ENCODE assay signal across 26 mouse cellular contexts in genomic region chr19:56714661-56715170, GRCm38 (mm10). TPM values are rescaled to one million over a fixed set of nuclear protein-coding genes. Genes with fewer than 3 reads are reported as not detected.
A peak's percentile ranks its signal among the peaks of the same experiment; 100 is the strongest.
DNase-seq lines count a peak whose midpoint lies in the region; ATAC-seq and TF ChIP-seq lines count a peak whose summit lies in the region.
"Had no signal": no experiment of that assay in that cellular context is flagged by ENCODE, and none has a peak within 500 bp of the region (broad histone marks: within the 10 kb centered on the region; RNA-seq: fewer than 3 reads in every experiment).

No protein-coding gene starts in this region.

- H3K27me3 ChIP-seq in midbrain, embryonic 11.5 days (ENCODE audit: control insufficient read depth, insufficient read depth, low read length), result peaks cover 9% of the 10 kb centered on the region
- peaks cover 17% of the 10 kb centered on the region for H3K27me3 ChIP-seq in midbrain, embryonic 13.5 days
- no peaks in the 10 kb centered on the region; the same call in 1 of the 2 replicates for H3K27me3 ChIP-seq in forebrain, postnatal 0 days (ENCODE audit: insufficient read depth, low read length)

- no peaks in the 10 kb centered on the region for H3K9me3 ChIP-seq in midbrain, embryonic 11.5 days (ENCODE audit: control insufficient read depth, low read length)
- H3K9me3 ChIP-seq in midbrain, embryonic 13.5 days, result no peaks in the 10 kb centered on the region
- H3K9me3 ChIP-seq in forebrain, postnatal 0 days (ENCODE audit: low read length), result no peaks in the 10 kb centered on the region
- H3K9me3 ChIP-seq: embryonic facial prominence, embryonic 15.5 days; forebrain, embryonic 10.5 days; G1E; heart, embryonic 15.5 days; hindbrain, embryonic 10.5 days had no signal

- H3K4me1 ChIP-seq in midbrain, embryonic 11.5 days (ENCODE audit: control insufficient read depth, insufficient read depth, low read length), result no peaks in the 10 kb centered on the region; the same call in 1 of the 2 replicates
- 0 out of 2 replicates have a peak, but pooled peaks cover 3% of the 10 kb centered on the region for H3K4me1 ChIP-seq in midbrain, embryonic 13.5 days (replicated peaks)
- no peaks in the 10 kb centered on the region for H3K4me1 ChIP-seq in forebrain, postnatal 0 days (ENCODE audit: insufficient read depth)
- H3K4me1 ChIP-seq: embryonic facial prominence, embryonic 15.5 days; heart, embryonic 15.5 days had no signal

- peak; percentile 48 for DNase-seq in embryo, embryonic 10.5 days (ENCODE audit: low spot score)
- no peak for DNase-seq in embryo, embryonic 10 days (ENCODE audit: low spot score)
- DNase-seq in midbrain, embryonic 11.5 days (ENCODE audit: low spot score, missing footprints), result peak; percentile 54
- DNase-seq in retina, embryonic 14.5 days (ENCODE audit: low spot score), result peak; percentile 40
- no peak for DNase-seq in adrenal gland, postnatal 36 days
- DNase-seq in forebrain, postnatal 0 days, result no peak
- DNase-seq: adrenal gland, postnatal 10 days; B cell, adult 2 months; cerebellum, adult 11-12 months; cerebellum, adult 9-10 months; cerebellum, postnatal 25 days; gastrocnemius, postnatal 14 days; heart, adult 2 months had no signal

- H3K4me2 ChIP-seq in midbrain, embryonic 11.5 days, result no peak overlapping the region
- H3K4me2 ChIP-seq in midbrain, embryonic 13.5 days (replicated peaks), result no peak overlapping the region
- no peak overlapping the region for H3K4me2 ChIP-seq in forebrain, postnatal 0 days (ENCODE audit: low read depth)
- H3K4me2 ChIP-seq: embryonic facial prominence, embryonic 15.5 days; heart, embryonic 11.5 days; heart, embryonic 15.5 days; hindbrain, embryonic 14.5 days had no signal

- TF ChIP-seq CTCF in forebrain, postnatal 0 days (IDR thresholded peaks at IDR 0.05; ENCODE audit: low read depth), result no peak

- no peak overlapping the region for H3K9ac ChIP-seq in midbrain, embryonic 11.5 days (ENCODE audit: low read length)
- H3K9ac ChIP-seq in midbrain, embryonic 13.5 days (replicated peaks), result no peak overlapping the region
- H3K9ac ChIP-seq in forebrain, postnatal 0 days, result no peak overlapping the region
- H3K9ac ChIP-seq: embryonic facial prominence, embryonic 15.5 days; heart, embryonic 15.5 days; hindbrain, embryonic 14.5 days had no signal

- ATAC-seq in midbrain, embryonic 11.5 days (ENCODE audit: low FRiP score), result no peak
- ATAC-seq in midbrain, embryonic 13.5 days, result no peak
- ATAC-seq in forebrain, postnatal 0 days, result no peak
- ATAC-seq: CD4-positive, CD25-positive, alpha-beta regulatory T cell, adult 4 months; forebrain, embryonic 14.5 days; intestine, embryonic 16.5 days had no signal

- H3K27ac ChIP-seq in midbrain, embryonic 11.5 days (ENCODE audit: low read depth, low read length), result no peak overlapping the region
- no peak overlapping the region for H3K27ac ChIP-seq in midbrain, embryonic 13.5 days
- H3K27ac ChIP-seq in forebrain, postnatal 0 days (ENCODE audit: low read depth, low read length), result no peak overlapping the region
- H3K27ac ChIP-seq: embryonic facial prominence, embryonic 15.5 days; forebrain, embryonic 10.5 days; heart, adult 2 months; heart, embryonic 15.5 days; hindbrain, embryonic 10.5 days; hindbrain, embryonic 14.5 days had no signal

- no peaks in the 10 kb centered on the region for H3K36me3 ChIP-seq in midbrain, embryonic 11.5 days (ENCODE audit: control insufficient read depth, insufficient read depth, low read length)
- no peaks in the 10 kb centered on the region for H3K36me3 ChIP-seq in midbrain, embryonic 13.5 days
- H3K36me3 ChIP-seq in forebrain, postnatal 0 days (ENCODE audit: insufficient read depth), result no peaks in the 10 kb centered on the region
- H3K36me3 ChIP-seq: embryonic facial prominence, embryonic 15.5 days; forebrain, embryonic 10.5 days; G1E; heart, embryonic 15.5 days; hindbrain, embryonic 10.5 days had no signal

- no peak overlapping the region for H3K4me3 ChIP-seq in midbrain, embryonic 11.5 days (ENCODE audit: low read depth, low read length)
- H3K4me3 ChIP-seq in midbrain, embryonic 13.5 days (replicated peaks), result no peak overlapping the region
- H3K4me3 ChIP-seq in forebrain, postnatal 0 days (ENCODE audit: low read depth, low read length), result no peak overlapping the region
- H3K4me3 ChIP-seq: embryonic facial prominence, embryonic 15.5 days; erythroblast, embryonic 14.5 days; forebrain, embryonic 10.5 days; heart, adult 2 months; heart, embryonic 15.5 days; hindbrain, embryonic 10.5 days had no signal

- 34% methylated on average over 4 of the region's 4 CpGs for WGBS in midbrain, embryonic 11.5 days
- 32% methylated on average over 4 of the region's 4 CpGs for WGBS in midbrain, embryonic 13.5 days
- WGBS in forebrain, postnatal 0 days, result 26% methylated on average over 4 of the region's 4 CpGs

RNA-seq across cellular contexts. Expression of gene Adrb1, which starts 7.3 kb away (rescaled TPM):
- polyA plus RNA-seq in midbrain, embryonic 11.5 days (2014; fragmentation: Nextera tagmentation; extraction: Ambion mirVana), result 0.15 and 0.28 TPM in 2 replicates
- 0.32 and 0.59 TPM in 2 replicates for polyA plus RNA-seq in midbrain, embryonic 13.5 days (2015; fragmentation: Nextera tagmentation; extraction: Ambion mirVana)
- total RNA-seq in adrenal gland, postnatal 36 days (2021), result 1 to 10 TPM; 2.9 to 4.1 TPM
- 7.3 and 8.5 TPM in 2 replicates for total RNA-seq in forebrain, postnatal 0 days (2014; rRNA removed)
- 2.8 and 3.4 TPM in 2 replicates for polyA plus RNA-seq in forebrain, postnatal 0 days (2015; fragmentation: Nextera tagmentation; extraction: Ambion mirVana)
- total RNA-seq: gastrocnemius, adult 18-20 months had no signal
- polyA plus RNA-seq: CD4-positive, CD25-positive, alpha-beta regulatory T cell, adult 4 months; G1E had no signal

Comparison
In these comparisons a context has a peak if more than half of its experiments do, and no peak if none do; other contexts are left out.
1. DNase-seq: peak in embryo, embryonic 10.5 days (single experiment), midbrain, embryonic 11.5 days (single experiment) and retina, embryonic 14.5 days (single experiment); none in embryo, embryonic 10 days (single experiment), adrenal gland, postnatal 36 days (0 of 2) and forebrain, postnatal 0 days (single experiment).